In genomic region chr1:62595401-62595800, GRCm38 (mm10) we compare ENCODE assay signal across 25 mouse cellular contexts.
A peak's percentile ranks its signal among the peaks of the same experiment; 100 is the strongest.
DNase-seq lines count a peak whose midpoint lies in the region; TF ChIP-seq lines count a peak whose summit lies in the region.
"Had no signal": no experiment of that assay in that cellular context is flagged by ENCODE, and none has a peak within 500 bp of the region (broad histone marks: within the 10 kb centered on the region; RNA-seq: fewer than 3 reads in every experiment).

No protein-coding gene starts in this region.

- H3K9me3 ChIP-seq in forebrain, embryonic 10.5 days = no peaks in the 10 kb centered on the region
- H3K9me3 ChIP-seq: embryonic facial prominence, embryonic 13.5 days; hindbrain, embryonic 10.5 days; intestine, embryonic 15.5 days; liver, embryonic 13.5 days; megakaryocyte, embryonic 14.5 days had no signal

- no peaks in the 10 kb centered on the region for H3K27me3 ChIP-seq in forebrain, embryonic 10.5 days (ENCODE audit: poor library complexity, severe bottlenecking)
- H3K27me3 ChIP-seq: embryonic facial prominence, embryonic 13.5 days; intestine, embryonic 15.5 days; liver, embryonic 13.5 days; megakaryocyte, embryonic 14.5 days had no signal

- DNase-seq in gastrocnemius, adult 2 months = peak; percentile 34
- DNase-seq in gastrocnemius, postnatal 36 days = no peak
- peak; percentile 13 to 22 for DNase-seq in left cerebral cortex, adult 9 months (ENCODE audit: low spot score in 2 of 2)
- DNase-seq in left cerebral cortex, adult 11 months (ENCODE audit: low spot score) = no peak
- DNase-seq in right cerebral cortex, postnatal 25 days = peak; percentile 23
- DNase-seq in right cerebral cortex, postnatal 10 days (ENCODE audit: low spot score in 2 of 2) = no peak
- DNase-seq in telencephalon, adult 2 months (ENCODE audit: low read depth, low spot score) = peak; percentile 54
- DNase-seq in forebrain, embryonic 10.5 days (ENCODE audit: extremely low spot score, low spot score) = no peak
- DNase-seq: adrenal gland, adult 2 months; cerebellum, adult 18-20 months; cerebellum, postnatal 25 days; embryo, embryonic 11 days; heart, postnatal 10 days; kidney, adult 8-10 months; kidney, postnatal 14 days; liver, embryonic 13.5 days; lung, adult 2 months; thymus, postnatal 25 days had no signal

- H3K4me3 ChIP-seq in gastrocnemius, adult 2 months = no peak overlapping the region
- no peak overlapping the region for H3K4me3 ChIP-seq in forebrain, embryonic 10.5 days
- H3K4me3 ChIP-seq: embryonic facial prominence, embryonic 13.5 days; erythroblast, embryonic 14.5 days; hindbrain, embryonic 10.5 days; intestine, embryonic 15.5 days; layer of hippocampus, adult 2 months; left cerebral cortex, adult 2 months; liver, embryonic 13.5 days; megakaryocyte, embryonic 14.5 days had no signal

- no peak for TF ChIP-seq CTCF in gastrocnemius, adult 2 months (IDR thresholded peaks at IDR 0.05)

- peaks cover 15% of the 10 kb centered on the region for H3K4me1 ChIP-seq in forebrain, embryonic 10.5 days
- H3K4me1 ChIP-seq: liver, embryonic 13.5 days; megakaryocyte, embryonic 14.5 days had no signal

- intact Hi-C loops in gastrocnemius, adult 2 months (cut with DNase I) = no loop called here
- intact Hi-C loops in gastrocnemius, postnatal 36 days (cut with DNase I) = no loop called here

- no peaks in the 10 kb centered on the region for H3K36me3 ChIP-seq in forebrain, embryonic 10.5 days (replicated peaks)
- H3K36me3 ChIP-seq: embryonic facial prominence, embryonic 13.5 days; hindbrain, embryonic 10.5 days; intestine, embryonic 15.5 days; liver, embryonic 13.5 days had no signal

- H3K27ac ChIP-seq in gastrocnemius, adult 2 months = no peak overlapping the region
- H3K27ac ChIP-seq in forebrain, embryonic 10.5 days = no peak overlapping the region
- H3K27ac ChIP-seq: embryonic facial prominence, embryonic 13.5 days; hindbrain, embryonic 10.5 days; intestine, embryonic 15.5 days; layer of hippocampus, adult 2 months; left cerebral cortex, adult 2 months; liver, embryonic 13.5 days had no signal

- WGBS in forebrain, embryonic 10.5 days = 85% methylated on average over 3 of the region's 3 CpGs

Comparison
In these comparisons a context has a peak if more than half of its experiments do, and no peak if none do; other contexts are left out.
1. DNase-seq: peak in gastrocnemius, adult 2 months (single experiment), left cerebral cortex, adult 9 months (2 of 2), right cerebral cortex, postnatal 25 days (single experiment) and telencephalon, adult 2 months (single experiment); none in gastrocnemius, postnatal 36 days (0 of 2), left cerebral cortex, adult 11 months (single experiment), right cerebral cortex, postnatal 10 days (0 of 2) and forebrain, embryonic 10.5 days (single experiment).